Mouse (Mus musculus) CH12.LX (cell line): ENCODE measurements around the gene Rpusd2. TPM values are rescaled to one million over a fixed set of nuclear protein-coding genes. Genes with fewer than 3 reads are reported as not detected.

Experiments
- DNase-seq: peaks from one replicate; pipeline ENCODE4 v3.0.0-alpha.2; 2013; ENCODE audit errors: extremely low read depth
- H3K27ac ChIP-seq: 2 replicates; pipeline ENCODE4 v1.5.1; 2012; ENCODE audit warnings: low read depth, mild to moderate bottlenecking, control low read depth, moderate library complexity; ENCODE audit not compliant: insufficient read depth
- H3K27me3 ChIP-seq: replicated peaks from 2 replicates; pipeline ENCODE3; 2012; ENCODE audit warnings: inconsistent platforms
- H3K36me3 ChIP-seq, 2 experiments: replicated peaks in 1 of 2; 2 replicates each; pipeline versions ENCODE3 to v1.6.1; 2012; ENCODE audit warnings: inconsistent platforms in 1 of 2, low read length in 1 of 2, mild to moderate bottlenecking in 1 of 2, mixed read lengths in 1 of 2, moderate library complexity in 1 of 2; ENCODE audit not compliant: control insufficient read depth in 1 of 2, insufficient read depth in 1 of 2
- H3K4me1 ChIP-seq, 2 experiments: 2 replicates each; pipeline ENCODE4 v1.6.1; 2012; ENCODE audit warnings: inconsistent platforms in 1 of 2, moderate library complexity in 1 of 2; ENCODE audit not compliant: insufficient read depth in 2 of 2, control insufficient read depth in 1 of 2
- H3K4me2 ChIP-seq: 2 replicates; pipeline ENCODE4 v1.6.1; 2012; ENCODE audit warnings: low read depth, mild to moderate bottlenecking, control low read depth; ENCODE audit not compliant: poor library complexity, insufficient read depth, severe bottlenecking
- H3K4me3 ChIP-seq, 3 experiments: fragments of 150-350 bp in 1 of 3; sonication (generic) in 1 of 3; replicated peaks in 1 of 3; 2 replicates each; pipeline versions ENCODE3 to v1.5.1; 2011 to 2012; ENCODE audit warnings: low read depth in 2 of 3, low read length in 2 of 3, mild to moderate bottlenecking in 2 of 3, moderate library complexity in 2 of 3, control low read depth in 1 of 3, improper control_type of control experiment in 1 of 3, inconsistent platforms in 1 of 3, mixed read lengths in 1 of 3; ENCODE audit not compliant: poor library complexity in 1 of 3
- H3K79me2 ChIP-seq: replicated peaks from 2 replicates; pipeline ENCODE4 v1.6.1; 2012; ENCODE audit warnings: mild to moderate bottlenecking, moderate library complexity; ENCODE audit not compliant: control insufficient read depth, poor library complexity, insufficient read depth, severe bottlenecking; ENCODE audit errors: extremely low read depth
- H3K9ac ChIP-seq: 2 replicates; pipeline ENCODE4 v1.6.1; 2012; ENCODE audit warnings: low read depth, mild to moderate bottlenecking, control low read depth, moderate library complexity; ENCODE audit not compliant: insufficient read depth
- H3K9me3 ChIP-seq: replicated peaks from 2 replicates; pipeline ENCODE3; 2012; ENCODE audit warnings: low read length, inconsistent platforms, mixed read lengths
- BHLHE40 ChIP-seq: IDR thresholded peaks from 2 replicates; pipeline ENCODE4 v1.6.1; 2011; ENCODE audit warnings: mild to moderate bottlenecking, low read depth, low read length, improper control_type of control experiment
- CHD1 ChIP-seq: IDR thresholded peaks from 2 replicates; pipeline ENCODE4 v1.6.1; 2012; ENCODE audit warnings: low read depth, low read length, improper control_type of control experiment, inconsistent platforms
- CHD2 ChIP-seq: IDR thresholded peaks from 2 replicates; pipeline ENCODE4 v1.6.1; 2011; ENCODE audit warnings: low read length, improper control_type of control experiment
- CTCF ChIP-seq, 2 experiments: IDR thresholded peaks in 1 of 2; conservative IDR thresholded peaks in 1 of 2; 2 replicates each; pipeline ENCODE4 v1.5.1; 2011 to 2012; ENCODE audit warnings: low read depth in 2 of 2, low read length in 2 of 2, improper control_type of control experiment in 1 of 2, inconsistent platforms in 1 of 2, mild to moderate bottlenecking in 1 of 2, moderate library complexity in 1 of 2
- E2F4 ChIP-seq: IDR thresholded peaks from 2 replicates; pipeline ENCODE4 v1.6.1; 2011; ENCODE audit warnings: low read depth, low read length, improper control_type of control experiment; ENCODE audit not compliant: insufficient replicate concordance
- EP300 ChIP-seq: IDR thresholded peaks from 2 replicates; pipeline ENCODE4 v1.6.1; 2011; ENCODE audit warnings: low read length, improper control_type of control experiment
- GABPA ChIP-seq: IDR thresholded peaks from 2 replicates; pipeline ENCODE4 v1.6.1; 2012; ENCODE audit warnings: low read depth, low read length, improper control_type of control experiment, inconsistent platforms; ENCODE audit not compliant: insufficient replicate concordance
- HCFC1 ChIP-seq: IDR thresholded peaks from 2 replicates; pipeline ENCODE4 v1.6.1; 2012; ENCODE audit warnings: low read depth, mild to moderate bottlenecking, inconsistent platforms, low read length, improper control_type of control experiment
- JUN ChIP-seq: IDR thresholded peaks from 2 replicates; pipeline ENCODE4 v1.6.1; 2011; ENCODE audit warnings: low read depth, mild to moderate bottlenecking, low read length, improper control_type of control experiment, moderate library complexity; ENCODE audit not compliant: insufficient read depth
- MAFK ChIP-seq: IDR thresholded peaks from 2 replicates; pipeline ENCODE4 v1.6.1; 2011; ENCODE audit warnings: low read length, improper control_type of control experiment; ENCODE audit not compliant: insufficient replicate concordance
- MEF2A ChIP-seq: IDR thresholded peaks from 2 replicates; pipeline ENCODE4 v1.6.1; 2014; ENCODE audit warnings: low read depth, mild to moderate bottlenecking, inconsistent platforms, low read length, improper control_type of control experiment, borderline replicate concordance
- MXI1 ChIP-seq: IDR thresholded peaks from 2 replicates; pipeline ENCODE4 v1.6.1; 2011; ENCODE audit warnings: mild to moderate bottlenecking, low read depth, low read length, improper control_type of control experiment
- MYC ChIP-seq: IDR thresholded peaks from 2 replicates; pipeline ENCODE4 v1.6.1; 2011; ENCODE audit warnings: low read depth, mild to moderate bottlenecking, improper control_type of control experiment, low read length
- NELFE ChIP-seq: IDR thresholded peaks from 2 replicates; pipeline ENCODE4 v1.6.1; 2011; ENCODE audit warnings: low read depth, low read length, improper control_type of control experiment
- NRF1 ChIP-seq: IDR thresholded peaks from 2 replicates; pipeline ENCODE4 v1.6.1; 2014; ENCODE audit warnings: low read depth, mild to moderate bottlenecking, inconsistent platforms, low read length, improper control_type of control experiment, moderate library complexity
- PAX5 ChIP-seq: IDR thresholded peaks from 2 replicates; pipeline ENCODE4 v1.6.1; 2012; ENCODE audit warnings: low read length, inconsistent platforms, mixed read lengths
- POLR2A ChIP-seq: IDR thresholded peaks from 2 replicates; pipeline ENCODE4 v1.6.1; 2011; ENCODE audit warnings: low read depth, mild to moderate bottlenecking, improper control_type of control experiment, low read length
- POLR2AphosphoS2 ChIP-seq: IDR thresholded peaks from 2 replicates; pipeline ENCODE4 v1.6.1; 2011; ENCODE audit warnings: low read depth, low read length, improper control_type of control experiment
- RCOR1 ChIP-seq: conservative IDR thresholded peaks from 2 replicates; pipeline ENCODE4 v1.6.1; 2012; ENCODE audit warnings: low read depth, mild to moderate bottlenecking, inconsistent platforms, low read length, improper control_type of control experiment
- SMC3 ChIP-seq: IDR thresholded peaks from 2 replicates; pipeline ENCODE4 v1.6.1; 2011; ENCODE audit warnings: low read depth, low read length, improper control_type of control experiment
- TBP ChIP-seq: conservative IDR thresholded peaks from 2 replicates; pipeline ENCODE4 v1.6.1; 2011; ENCODE audit warnings: low read depth, low read length, improper control_type of control experiment
- TCF12 ChIP-seq: IDR thresholded peaks from 2 replicates; pipeline ENCODE4 v1.6.1; 2014; ENCODE audit warnings: low read depth, mild to moderate bottlenecking, inconsistent platforms, low read length, improper control_type of control experiment
- UBTF ChIP-seq: IDR thresholded peaks from 2 replicates; pipeline ENCODE4 v1.6.1; 2012; ENCODE audit warnings: low read depth, mild to moderate bottlenecking, inconsistent platforms, low read length, improper control_type of control experiment, moderate library complexity
- USF1 ChIP-seq: IDR thresholded peaks from 2 replicates; pipeline ENCODE4 v1.6.1; 2014; ENCODE audit warnings: low read depth, mild to moderate bottlenecking, inconsistent platforms, low read length, improper control_type of control experiment
- USF2 ChIP-seq: conservative IDR thresholded peaks from 2 replicates; pipeline ENCODE4 v1.6.1; 2011; ENCODE audit warnings: low read depth, low read length, improper control_type of control experiment
- ZKSCAN1 ChIP-seq: IDR thresholded peaks from 2 replicates; pipeline ENCODE4 v1.6.1; 2012; ENCODE audit warnings: low read depth, inconsistent platforms, low read length, improper control_type of control experiment, borderline replicate concordance
- ZMIZ1 ChIP-seq: IDR thresholded peaks from 2 replicates; pipeline ENCODE4 v1.6.1; 2012; ENCODE audit warnings: low read depth, mild to moderate bottlenecking, inconsistent platforms, low read length, improper control_type of control experiment
- ZNF384 ChIP-seq: IDR thresholded peaks from 2 replicates; pipeline ENCODE4 v1.6.1; 2012; ENCODE audit warnings: low read depth, low read length, improper control_type of control experiment, inconsistent platforms
- dilution Hi-C: fragments of 300-500 bp; cut with MboI; formaldehyde crosslinking; loops from 2 replicates; pipeline ENCODE4 v1.14.3; 2020; ENCODE audit warnings: low sequenced_read_pairs; ENCODE audit not compliant: extremely low pct_unique_long_range_greater_than_20kb, extremely low pct_ligation_motif_present
- in situ Hi-C: fragments of 300-500 bp; cut with MboI; formaldehyde crosslinking; loops from 3 replicates; pipeline ENCODE4 v1.14.3; 2019; ENCODE audit warnings: low sequenced_read_pairs, low pct_ligation_motif_present, low pct_unique_long_range_greater_than_20kb, mixed read lengths
- polyA plus RNA-seq: library from polyadenylated mRNA; unstranded; fragments of >175 nt; gene quantifications from 2 replicates; pipeline ENCODE4 v1.2.1, GENCODE M21; 2012; ENCODE audit warnings: low read depth; ENCODE audit not compliant: insufficient read length
- total RNA-seq, 2 experiments: library from RNA; depleted of rRNA; stranded (reverse); fragments of 300-350 nt in 1 of 2; fragments of >200 nt in 1 of 2; gene quantifications; 2 replicates each; pipeline ENCODE4 v1.2.3; 2012 to 2014

Rpusd2 gene
- total and polyA plus RNA-seq, 3 experiments, result 10.7 to 14.7 (median 13.7) TPM

GRCm38 (mm10) chr2:119050132-119050650, 15.6 kb downstream of the Rpusd2 start:
- peak overlapping the region; percentile 83 for H3K4me2 ChIP-seq
- H3K36me3 ChIP-seq, result peaks cover 0 to 23% of the 10 kb centered on the region in 2 experiments
- no peaks in the 10 kb centered on the region for H3K9me3 ChIP-seq
- H3K4me3 ChIP-seq, result peak overlapping the region in 1 of 3 experiments; percentile 17
- in situ Hi-C loops, result no loop called here
- peak overlapping the region; percentile 9; the same call in 1 of the 2 replicates for H3K9ac ChIP-seq
- H3K4me1 ChIP-seq, result peaks cover 10 to 46% of the 10 kb centered on the region in 2 experiments
- dilution Hi-C loops, result no loop called here
- H3K79me2 ChIP-seq, result peaks cover 53% of the 10 kb centered on the region
- no peak for DNase-seq
- TF ChIP-seq PAX5 (no peak), NRF1 (no peak), RCOR1 (no peak), TBP (no peak), MYC (no peak), TCF12 (no peak), HCFC1 (no peak), POLR2AphosphoS2 (no peak), ZNF384 (no peak), USF2 (no peak), JUN (no peak), ZMIZ1 (no peak), MAFK (no peak), NELFE (no peak), ZKSCAN1 (no peak), SMC3 (no peak), MEF2A (no peak), GABPA (no peak)
- TF ChIP-seq, all 38 proteins: peak for 0
- Histone ChIP-seq H3K27ac (no peak overlapping the region), H3K27me3 (no peaks in the 10 kb centered on the region)

DNA sequence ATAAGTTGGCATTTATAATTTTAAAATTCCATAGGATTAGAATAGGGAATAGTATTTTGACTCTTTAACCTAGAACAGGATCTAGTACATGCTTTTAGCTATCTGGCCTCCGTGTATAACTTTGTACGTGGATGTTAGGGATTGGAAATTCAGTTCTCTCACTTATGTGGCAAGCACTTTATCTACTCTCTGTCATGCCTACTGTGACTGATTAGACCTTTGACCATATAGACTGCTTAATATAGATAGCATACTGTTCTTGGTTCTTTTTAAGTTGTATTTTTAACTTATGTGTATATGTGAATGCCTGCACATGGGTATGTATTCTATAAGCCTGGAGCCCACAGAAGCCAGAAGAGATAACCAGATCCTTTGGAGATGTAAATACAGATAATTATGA, 25.5 kb downstream of the Rpusd2 start:
- Histone ChIP-seq H3K79me2 (peaks cover 11% of the 10 kb centered on the region), H3K27me3 (no peaks in the 10 kb centered on the region), H3K4me2 (no peak overlapping the region), H3K27ac (no peak overlapping the region), H3K9me3 (no peaks in the 10 kb centered on the region), H3K4me3 (no peak overlapping the region), H3K4me1 (no peaks in the 10 kb centered on the region), H3K9ac (no peak overlapping the region), H3K36me3 (peaks cover 8 to 50% of the 10 kb centered on the region in 2 experiments)
- dilution Hi-C loops (no loop called here), in situ Hi-C loops (no loop called here)
- TF ChIP-seq UBTF (no peak), MXI1 (no peak), EP300 (no peak), USF1 (no peak), TCF12 (no peak), NRF1 (no peak), CTCF (conservative IDR thresholded peaks at IDR 0.05 in 1 of 2, IDR thresholded peaks at IDR 0.05 in 1 of 2; ENCODE audit: low read depth in 2 of 2, low read length in 2 of 2) (no peak), E2F4 (no peak), MAFK (no peak), POLR2A (no peak), GABPA (no peak), CHD1 (no peak), BHLHE40 (no peak), CHD2 (no peak), MEF2A (no peak)
- DNase-seq, result no peak
